Mouse (Mus musculus) limb, embryonic 14.5 days (tissue): ENCODE measurements at regions not wholly inside any gene's neighbourhood (a gene's known extent, or its start where the extent isn't known, plus 50 kb on each side); places are given as distances from the start of the nearest gene placed in this dataset.

Experiments used
- ATAC-seq: fragments of 200-750 bp; cut with Nextera tagmentation; 2 replicates; pipeline ENCODE4 v1.8.0; 2017; ENCODE audit warnings: low read depth, moderate number of reproducible peaks, moderate TSS enrichment; ENCODE audit not compliant: low FRiP score
- DNase-seq: peaks from one replicate; pipeline ENCODE4 v3.0.0-alpha.2; 2015; ENCODE audit warnings: low spot score
- H3K27ac ChIP-seq: fragments of 300-500 bp; sonication (generic); replicated peaks from 2 replicates; pipeline ENCODE4 v1.5.1; 2014; ENCODE audit warnings: low read depth, mild to moderate bottlenecking, low read length, moderate library complexity, mixed read lengths
- H3K27me3 ChIP-seq: fragments of 300-500 bp; sonication (generic); 2 replicates; pipeline ENCODE4 v1.6.1; 2014; ENCODE audit warnings: low read length, mixed read lengths; ENCODE audit not compliant: control insufficient read depth, insufficient read depth
- H3K36me3 ChIP-seq: fragments of 300-500 bp; sonication (generic); 2 replicates; pipeline ENCODE4 v1.6.1; 2014; ENCODE audit warnings: mild to moderate bottlenecking, low read length, moderate library complexity, mixed read lengths; ENCODE audit not compliant: control insufficient read depth, insufficient read depth
- H3K4me1 ChIP-seq: fragments of 300-500 bp; sonication (generic); 2 replicates; pipeline ENCODE4 v1.6.1; 2014; ENCODE audit warnings: antibody characterized with exemption, low read length, mixed read lengths; ENCODE audit not compliant: control insufficient read depth, insufficient read depth
- H3K4me2 ChIP-seq: fragments of 300-500 bp; sonication (generic); replicated peaks from 2 replicates; pipeline ENCODE4 v1.6.1; 2014; ENCODE audit warnings: low read depth, mild to moderate bottlenecking, low read length, moderate library complexity; ENCODE audit not compliant: severe bottlenecking
- H3K4me3 ChIP-seq: fragments of 300-500 bp; sonication (generic); replicated peaks from 2 replicates; pipeline ENCODE4 v1.5.1; 2014; ENCODE audit warnings: low read length
- H3K9ac ChIP-seq: fragments of 300-500 bp; sonication (generic); 2 replicates; pipeline ENCODE4 v1.6.1; 2014; ENCODE audit warnings: mild to moderate bottlenecking, low read depth, low read length, moderate library complexity; ENCODE audit not compliant: severe bottlenecking
- H3K9me3 ChIP-seq: fragments of 300-500 bp; sonication (generic); 2 replicates; pipeline ENCODE4 v1.6.1; 2016; ENCODE audit warnings: low read length; ENCODE audit not compliant: control insufficient read depth
- POLR2A ChIP-seq: fragments of 200-500 bp; IDR thresholded peaks from 2 replicates; pipeline ENCODE4 v1.8.0; 2012; ENCODE audit warnings: inconsistent platforms, mild to moderate bottlenecking, moderate library complexity, borderline replicate concordance; ENCODE audit not compliant: insufficient read depth, insufficient read length; ENCODE audit errors: extremely low read depth
- WGBS: fragments of 180-500 bp; shearing (Covaris S2); extraction: QIAGEN DNeasy Blood & Tissue Kit; methylation state at CpG from one replicate; pipeline ENCODE4 v1.1.7; 2014; 5-methylcytosine and 5-hydroxymethylcytosine counted together

- ATAC-seq (no peak), DNase-seq (no peak)
- H3K4me3 ChIP-seq = no peak overlapping the region
- 63% methylated on average over 9 of the region's 9 CpGs for WGBS
- H3K4me2 ChIP-seq = no peak overlapping the region
- H3K4me1 ChIP-seq = no peaks in the 10 kb centered on the region
- H3K27me3 ChIP-seq = no peaks in the 10 kb centered on the region
- H3K36me3 ChIP-seq = no peaks in the 10 kb centered on the region
- no peak overlapping the region for H3K27ac ChIP-seq
- no peaks in the 10 kb centered on the region for H3K9me3 ChIP-seq
- H3K9ac ChIP-seq = no peak overlapping the region
- no peak for TF ChIP-seq POLR2A
These were observed 70.4 kb downstream of the Irx5 start for GRCm38 (mm10) chr8:92427801-92428200.

DNA sequence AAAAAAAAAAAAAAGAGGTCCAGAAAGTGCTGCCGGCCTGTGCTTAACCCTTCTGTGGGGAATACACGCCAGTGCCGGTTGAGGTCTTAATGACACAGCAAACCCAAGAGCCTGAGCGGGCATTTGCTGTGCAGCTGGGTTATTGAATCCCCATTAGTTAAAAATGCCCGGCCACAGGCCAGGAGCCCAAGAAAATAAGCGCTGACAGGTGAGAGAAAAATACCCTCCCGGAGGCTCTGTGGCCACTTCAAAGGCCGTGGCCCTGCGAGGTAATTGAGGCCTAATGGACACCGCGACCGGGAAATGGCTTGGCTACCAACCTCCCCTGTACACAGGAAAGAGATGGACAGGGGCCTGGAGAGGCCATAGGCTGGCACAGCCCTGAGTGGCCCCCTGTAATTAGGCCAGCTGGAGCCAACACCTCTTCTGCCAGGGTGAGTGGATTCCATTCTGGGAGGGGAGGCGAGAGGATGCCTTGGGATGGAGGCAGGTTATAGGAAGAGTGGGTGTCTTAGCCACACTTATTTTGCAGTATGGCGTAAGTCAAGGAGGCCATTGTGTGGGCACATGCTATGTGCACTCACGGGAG is 79.7 kb downstream of the Irx5 start:
- no peak for TF ChIP-seq POLR2A
- Histone ChIP-seq H3K27ac (no peak overlapping the region), H3K36me3 (no peaks in the 10 kb centered on the region), H3K4me1 (peaks cover 6% of the 10 kb centered on the region), H3K27me3 (no peaks in the 10 kb centered on the region), H3K9me3 (no peaks in the 10 kb centered on the region), H3K4me3 (no peak overlapping the region), H3K4me2 (no peak overlapping the region), H3K9ac (no peak overlapping the region)
- ATAC-seq (no peak), DNase-seq (no peak)
- WGBS = 23% methylated on average over 15 of the region's 15 CpGs

DNA sequence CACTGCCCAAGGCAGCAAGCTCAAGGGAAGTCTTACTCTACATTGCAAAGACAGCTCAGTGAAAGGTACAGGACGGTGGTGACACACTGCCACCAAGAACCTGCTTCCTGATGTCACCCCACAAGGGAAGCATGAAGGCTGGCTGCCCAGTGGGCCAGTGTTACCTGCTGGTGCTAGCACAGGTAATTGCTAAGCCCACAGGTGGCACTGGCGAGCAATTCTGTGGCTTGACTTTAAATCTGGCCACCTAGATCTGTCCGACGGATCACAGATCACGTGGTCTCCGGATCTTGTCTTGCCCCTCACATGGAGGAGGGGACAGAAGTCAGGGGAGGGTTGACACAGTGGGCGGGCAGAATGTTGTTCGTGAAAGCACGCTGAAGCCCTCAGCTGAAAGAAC is 80.9 kb downstream of the Irx5 start:
- WGBS = 51% methylated on average over 9 of the region's 9 CpGs
- H3K27me3 ChIP-seq = no peaks in the 10 kb centered on the region
- TF ChIP-seq POLR2A = no peak
- H3K4me3 ChIP-seq = no peak overlapping the region
- no peaks in the 10 kb centered on the region for H3K9me3 ChIP-seq
- H3K9ac ChIP-seq = no peak overlapping the region
- peaks cover 6% of the 10 kb centered on the region for H3K4me1 ChIP-seq
- no peak overlapping the region for H3K27ac ChIP-seq
- no peaks in the 10 kb centered on the region for H3K36me3 ChIP-seq
- no peak for ATAC-seq
- no peak for DNase-seq
- no peak overlapping the region for H3K4me2 ChIP-seq

DNA sequence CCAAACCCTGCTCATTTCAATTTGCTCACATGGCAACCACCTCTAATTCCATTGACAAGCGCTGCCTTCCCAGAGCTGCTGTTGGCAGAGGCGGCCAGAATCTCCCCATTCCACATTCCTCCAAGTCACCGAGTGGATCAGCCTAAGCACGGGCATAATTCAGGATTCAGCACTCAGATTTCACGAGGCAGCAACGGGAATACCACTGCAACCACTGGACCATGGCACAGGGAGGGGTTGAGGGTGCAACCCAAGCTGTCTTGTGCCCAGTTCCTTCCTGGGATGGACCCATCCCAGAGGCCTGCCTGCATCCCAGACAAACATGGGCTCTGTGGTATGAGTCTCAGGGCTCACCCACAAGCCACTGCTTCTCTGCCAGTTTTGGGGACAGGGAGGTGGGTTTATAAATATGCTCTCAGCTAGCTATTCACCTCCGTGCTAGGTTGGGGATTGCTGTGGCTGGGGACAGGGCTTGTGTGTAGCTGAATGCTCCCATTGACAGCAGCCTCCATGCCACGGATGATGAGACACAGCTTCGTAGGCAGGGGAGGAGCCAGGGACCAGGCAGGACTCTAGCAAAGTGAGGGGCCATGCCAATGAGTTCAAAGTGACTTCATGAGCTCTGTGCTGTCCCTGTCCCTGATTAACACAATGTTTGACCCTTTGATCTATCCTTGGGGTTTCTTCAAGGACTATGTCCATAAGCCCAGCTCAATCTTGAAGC is 82.5 kb downstream of the Irx5 start:
- Histone ChIP-seq H3K27me3 (no peaks in the 10 kb centered on the region), H3K36me3 (no peaks in the 10 kb centered on the region), H3K9me3 (no peaks in the 10 kb centered on the region), H3K4me2 (no peak overlapping the region), H3K9ac (0 out of 2 replicates have a peak overlapping the region, but pooled peaks have one; percentile 21), H3K4me3 (no peak overlapping the region), H3K27ac (no peak overlapping the region), H3K4me1 (peaks cover 6% of the 10 kb centered on the region)
- ATAC-seq (no peak; the same call in 1 of the 2 replicates), DNase-seq (no peak)
- no peak for TF ChIP-seq POLR2A
- 50% methylated on average over 9 of the region's 9 CpGs for WGBS

GRCm38 (mm10) chr8:92442086-92442485 is 84.7 kb downstream of the Irx5 start:
- Histone ChIP-seq H3K4me3 (no peak overlapping the region), H3K36me3 (no peaks in the 10 kb centered on the region), H3K9me3 (no peaks in the 10 kb centered on the region), H3K9ac (no peak overlapping the region), H3K27ac (no peak overlapping the region), H3K27me3 (no peaks in the 10 kb centered on the region), H3K4me2 (no peak overlapping the region), H3K4me1 (peaks cover 7% of the 10 kb centered on the region)
- DNase-seq (no peak), ATAC-seq (no peak)
- WGBS = 79% methylated on average over 6 of the region's 6 CpGs
- TF ChIP-seq POLR2A = no peak
